Mouse (Mus musculus): ENCODE measurements at regions not wholly inside any gene's neighbourhood (a gene's known extent, or its start where the extent isn't known, plus 50 kb on each side); places are given as distances from the start of the nearest gene placed in this dataset.
"Not testable (repeated sequence)": the region's sequence is repeated elsewhere in the genome, so short reads cannot be mapped to it uniquely, and the experiment has no call there.

DNA sequence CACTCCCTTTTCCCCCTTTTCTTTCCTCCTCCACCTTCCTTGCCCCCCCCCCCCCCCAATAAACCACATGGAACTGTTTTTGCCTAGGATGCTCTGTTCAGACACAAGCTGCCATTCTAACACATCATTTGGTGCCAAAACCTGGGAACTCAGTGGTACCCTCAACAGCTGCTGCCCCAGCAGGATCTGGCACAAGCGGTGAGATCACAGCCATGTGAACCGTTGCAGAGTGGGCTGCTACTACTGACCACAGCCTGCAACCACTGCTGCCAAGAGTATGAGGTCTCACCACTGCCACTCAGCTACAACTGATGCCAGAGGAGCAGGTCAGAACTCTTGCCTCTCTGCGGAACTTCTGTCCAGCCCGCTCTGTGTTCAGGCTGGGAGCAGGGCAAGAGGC lies 206.2 kb downstream of the Pcsk1 start:
- no peaks in the 10 kb centered on the region for H3K36me3 ChIP-seq (ENCODE audit: control insufficient read depth, insufficient read depth, low read length)
- no peaks in the 10 kb centered on the region for H3K4me1 ChIP-seq (ENCODE audit: control insufficient read depth, insufficient read depth, low read length)
- no peak overlapping the region for H3K4me2 ChIP-seq
- no peak overlapping the region for H3K4me3 ChIP-seq (ENCODE audit: low read depth, low read length)
- H3K27ac ChIP-seq (ENCODE audit: low read depth, low read length) = no peak overlapping the region
- WGBS (ENCODE audit: insufficient replicate concordance) = 81% methylated on average over 4 of the region's 4 CpGs
- H3K27me3 ChIP-seq (ENCODE audit: control insufficient read depth, insufficient read depth, low read length) = no peaks in the 10 kb centered on the region
- no peak overlapping the region for H3K9ac ChIP-seq (ENCODE audit: low read depth, low read length)
- H3K9me3 ChIP-seq (replicated peaks; ENCODE audit: control insufficient read depth, low read length) = peaks cover 4% of the 10 kb centered on the region
- ATAC-seq (replicated peaks; ENCODE audit: insufficient number of reproducible peaks, low FRiP score, low TSS enrichment) = no peak

DNA sequence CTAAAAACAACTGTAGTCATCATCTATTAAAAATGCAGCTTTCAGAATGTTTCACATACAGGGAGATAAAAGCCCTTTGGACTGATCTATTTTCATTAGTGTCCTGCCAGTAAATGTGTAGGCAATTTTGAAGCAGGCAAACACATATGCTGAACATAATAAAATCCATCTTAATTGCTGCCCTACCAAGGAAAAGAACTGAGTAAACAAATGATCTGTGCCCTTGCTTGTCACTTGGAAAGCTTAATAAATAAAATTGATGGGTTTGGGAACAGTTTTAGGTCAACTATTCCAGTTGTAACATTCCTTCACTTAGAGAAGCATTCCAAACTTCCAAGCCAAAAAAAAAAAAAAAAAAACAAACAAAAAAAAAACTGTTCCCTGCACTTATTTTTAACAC lies 230.2 kb downstream of the Pcsk1 start:
- no peaks in the 10 kb centered on the region for H3K9me3 ChIP-seq (replicated peaks; ENCODE audit: control insufficient read depth, low read length)
- H3K4me3 ChIP-seq (ENCODE audit: low read depth, low read length) = no peak overlapping the region
- H3K4me2 ChIP-seq = no peak overlapping the region
- ATAC-seq (replicated peaks; ENCODE audit: insufficient number of reproducible peaks, low FRiP score, low TSS enrichment) = no peak
- H3K9ac ChIP-seq (ENCODE audit: low read depth, low read length) = no peak overlapping the region
- no peaks in the 10 kb centered on the region for H3K4me1 ChIP-seq (ENCODE audit: control insufficient read depth, insufficient read depth, low read length)
- H3K27ac ChIP-seq (ENCODE audit: low read depth, low read length) = no peak overlapping the region
- H3K27me3 ChIP-seq (ENCODE audit: control insufficient read depth, insufficient read depth, low read length) = no peaks in the 10 kb centered on the region
- H3K36me3 ChIP-seq (ENCODE audit: control insufficient read depth, insufficient read depth, low read length) = no peaks in the 10 kb centered on the region

DNA sequence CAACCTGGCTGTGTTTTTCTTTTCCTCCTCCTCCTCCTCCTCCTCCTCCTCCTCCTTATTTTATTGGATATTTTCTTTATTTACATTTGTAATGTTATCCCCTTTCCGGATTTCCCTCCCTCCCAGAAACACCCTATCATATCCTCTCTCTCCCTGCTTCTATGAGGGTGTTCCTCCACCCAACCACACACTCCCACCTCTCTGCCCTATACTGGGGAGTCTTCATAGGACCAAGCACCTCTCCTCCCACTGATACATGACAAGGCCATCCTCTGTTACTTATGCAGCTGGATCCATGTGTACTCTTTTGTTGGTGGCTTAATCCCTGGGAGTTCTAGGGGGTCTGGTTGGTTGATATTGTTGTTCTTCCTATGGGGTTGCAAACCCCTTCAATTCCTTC lies 230.6 kb downstream of the Pcsk1 start:
- Histone ChIP-seq H3K4me3 (ENCODE audit: low read depth, low read length) (no peak overlapping the region), H3K27me3 (ENCODE audit: control insufficient read depth, insufficient read depth, low read length) (no peaks in the 10 kb centered on the region), H3K4me1 (ENCODE audit: control insufficient read depth, insufficient read depth, low read length) (no peaks in the 10 kb centered on the region), H3K4me2 (no peak overlapping the region), H3K36me3 (ENCODE audit: control insufficient read depth, insufficient read depth, low read length) (no peaks in the 10 kb centered on the region), H3K27ac (ENCODE audit: low read depth, low read length) (no peak overlapping the region), H3K9ac (ENCODE audit: low read depth, low read length) (no peak overlapping the region), H3K9me3 (replicated peaks; ENCODE audit: control insufficient read depth, low read length) (no peaks in the 10 kb centered on the region)
- 50% methylated on average over 1 of the region's 1 CpGs for WGBS (ENCODE audit: insufficient replicate concordance)
- no peak for ATAC-seq (replicated peaks; ENCODE audit: insufficient number of reproducible peaks, low FRiP score, low TSS enrichment)

DNA sequence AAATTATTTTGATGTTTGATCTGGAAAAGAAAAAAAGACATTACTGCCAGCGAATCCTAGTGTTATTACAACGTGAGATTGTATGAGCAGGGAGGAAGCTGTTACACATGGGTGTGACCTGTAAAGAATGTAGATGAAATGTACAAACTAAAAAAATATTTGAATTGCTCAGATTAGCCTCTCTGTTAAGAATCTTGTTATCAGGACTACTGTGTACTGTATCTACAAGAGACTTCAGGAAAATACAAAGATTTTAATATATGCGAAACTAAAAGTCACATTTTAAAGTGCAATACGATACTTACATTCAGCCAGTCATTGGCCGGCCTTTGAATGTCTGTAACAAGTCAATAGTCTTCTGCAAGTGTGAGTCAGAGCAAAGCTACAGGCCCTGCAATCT lies 247.4 kb downstream of the Pcsk1 start:
- no peaks in the 10 kb centered on the region for H3K4me1 ChIP-seq (ENCODE audit: control insufficient read depth, insufficient read depth, low read length)
- H3K9me3 ChIP-seq (replicated peaks; ENCODE audit: control insufficient read depth, low read length) = no peaks in the 10 kb centered on the region
- 80% methylated on average over 5 of the region's 5 CpGs for WGBS (ENCODE audit: insufficient replicate concordance)
- no peak for ATAC-seq (replicated peaks; ENCODE audit: insufficient number of reproducible peaks, low FRiP score, low TSS enrichment)
- H3K9ac ChIP-seq (ENCODE audit: low read depth, low read length) = no peak overlapping the region
- no peaks in the 10 kb centered on the region for H3K27me3 ChIP-seq (ENCODE audit: control insufficient read depth, insufficient read depth, low read length)
- no peak overlapping the region for H3K4me2 ChIP-seq
- no peaks in the 10 kb centered on the region for H3K36me3 ChIP-seq (ENCODE audit: control insufficient read depth, insufficient read depth, low read length)
- H3K4me3 ChIP-seq (ENCODE audit: low read depth, low read length) = no peak overlapping the region
- H3K27ac ChIP-seq (ENCODE audit: low read depth, low read length) = no peak overlapping the region

DNA sequence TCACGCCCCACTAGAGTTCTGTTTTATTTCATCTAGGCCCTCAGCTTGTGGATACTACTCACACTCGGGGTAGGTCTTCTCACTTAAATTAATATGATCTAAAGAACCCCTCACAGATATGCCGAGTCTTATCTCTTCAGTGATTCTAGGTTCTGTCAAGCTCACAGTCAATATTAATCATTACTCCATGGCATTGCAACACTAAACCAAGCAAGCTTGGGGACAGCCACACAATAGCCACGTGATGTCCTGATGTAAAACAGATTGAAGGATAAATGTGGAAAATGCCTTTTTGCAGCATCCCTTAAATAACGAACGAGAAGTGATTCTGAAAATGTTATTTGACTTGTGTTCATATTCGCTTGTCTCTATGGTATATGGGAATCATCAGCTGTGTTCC lies 253.8 kb downstream of the Pcsk1 start:
- H3K4me1 ChIP-seq (ENCODE audit: control insufficient read depth, insufficient read depth, low read length) = no peaks in the 10 kb centered on the region
- no peaks in the 10 kb centered on the region for H3K27me3 ChIP-seq (ENCODE audit: control insufficient read depth, insufficient read depth, low read length)
- H3K4me2 ChIP-seq = no peak overlapping the region
- WGBS (ENCODE audit: insufficient replicate concordance) = 73% methylated on average over 7 of the region's 7 CpGs
- no peaks in the 10 kb centered on the region for H3K36me3 ChIP-seq (ENCODE audit: control insufficient read depth, insufficient read depth, low read length)
- no peak overlapping the region for H3K9ac ChIP-seq (ENCODE audit: low read depth, low read length)
- no peak for ATAC-seq (replicated peaks; ENCODE audit: insufficient number of reproducible peaks, low FRiP score, low TSS enrichment)
- no peak overlapping the region for H3K4me3 ChIP-seq (ENCODE audit: low read depth, low read length)
- no peaks in the 10 kb centered on the region for H3K9me3 ChIP-seq (replicated peaks; ENCODE audit: control insufficient read depth, low read length)
- no peak overlapping the region for H3K27ac ChIP-seq (ENCODE audit: low read depth, low read length)

- no peak overlapping the region for H3K4me2 ChIP-seq
- ATAC-seq (replicated peaks; ENCODE audit: insufficient number of reproducible peaks, low FRiP score, low TSS enrichment) = no peak
- WGBS (ENCODE audit: insufficient replicate concordance) = 61% methylated on average over 3 of the region's 3 CpGs
- H3K9ac ChIP-seq (ENCODE audit: low read depth, low read length) = no peak overlapping the region
- H3K9me3 ChIP-seq (replicated peaks; ENCODE audit: control insufficient read depth, low read length) = no peaks in the 10 kb centered on the region
- no peaks in the 10 kb centered on the region for H3K27me3 ChIP-seq (ENCODE audit: control insufficient read depth, insufficient read depth, low read length)
- no peaks in the 10 kb centered on the region for H3K4me1 ChIP-seq (ENCODE audit: control insufficient read depth, insufficient read depth, low read length)
- H3K36me3 ChIP-seq (ENCODE audit: control insufficient read depth, insufficient read depth, low read length) = no peaks in the 10 kb centered on the region
- H3K4me3 ChIP-seq (ENCODE audit: low read depth, low read length) = no peak overlapping the region
- H3K27ac ChIP-seq (ENCODE audit: low read depth, low read length) = no peak overlapping the region
These were observed 277.2 kb downstream of the Pcsk1 start for GRCm38 (mm10) chr13:75366723-75367426.

DNA sequence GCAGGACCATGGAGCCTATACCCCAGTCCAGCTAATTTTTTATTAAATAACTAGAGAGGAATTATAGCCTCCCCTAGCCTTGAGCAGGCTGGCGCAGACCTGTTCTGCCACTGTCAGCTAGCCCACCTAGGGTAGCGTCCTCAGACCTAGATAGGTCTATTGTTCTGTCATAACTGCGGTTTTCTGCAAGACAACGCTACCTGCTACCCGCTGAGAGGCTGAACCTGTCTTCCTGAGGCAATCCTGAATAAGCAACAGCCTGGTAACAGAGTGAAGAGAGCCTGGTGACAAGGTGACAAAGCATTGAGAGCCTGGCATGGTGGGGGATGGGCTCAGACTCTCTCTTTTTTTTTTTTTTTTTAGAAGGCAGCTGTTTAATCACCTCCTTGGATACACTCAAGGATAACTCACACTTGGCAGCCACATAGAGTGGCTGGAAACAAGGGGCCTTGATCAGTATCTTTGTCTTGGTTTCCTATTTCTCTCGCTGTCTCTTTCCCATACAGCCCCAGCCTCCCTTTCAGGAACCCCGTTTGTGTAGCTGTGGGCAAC lies 278.7 kb downstream of the Pcsk1 start:
- H3K4me3 ChIP-seq (ENCODE audit: low read depth, low read length) = no peak overlapping the region
- H3K9me3 ChIP-seq (replicated peaks; ENCODE audit: control insufficient read depth, low read length) = no peaks in the 10 kb centered on the region
- H3K36me3 ChIP-seq (ENCODE audit: control insufficient read depth, insufficient read depth, low read length) = no peaks in the 10 kb centered on the region
- no peak overlapping the region for H3K27ac ChIP-seq (ENCODE audit: low read depth, low read length)
- WGBS (ENCODE audit: insufficient replicate concordance) = 53% methylated on average over 7 of the region's 7 CpGs
- H3K27me3 ChIP-seq (ENCODE audit: control insufficient read depth, insufficient read depth, low read length) = no peaks in the 10 kb centered on the region
- H3K4me1 ChIP-seq (ENCODE audit: control insufficient read depth, insufficient read depth, low read length) = no peaks in the 10 kb centered on the region
- H3K9ac ChIP-seq (ENCODE audit: low read depth, low read length) = no peak overlapping the region
- no peak overlapping the region for H3K4me2 ChIP-seq
- no peak for ATAC-seq (replicated peaks; ENCODE audit: insufficient number of reproducible peaks, low FRiP score, low TSS enrichment)

- H3K9ac ChIP-seq (ENCODE audit: low read depth, low read length); H3K27me3 ChIP-seq (ENCODE audit: control insufficient read depth, insufficient read depth, low read length); H3K4me1 ChIP-seq (ENCODE audit: control insufficient read depth, insufficient read depth, low read length); H3K4me3 ChIP-seq (ENCODE audit: low read depth, low read length); H3K9me3 ChIP-seq (replicated peaks; ENCODE audit: control insufficient read depth, low read length); H3K36me3 ChIP-seq (ENCODE audit: control insufficient read depth, insufficient read depth, low read length); H3K4me2 ChIP-seq; H3K27ac ChIP-seq (ENCODE audit: low read depth, low read length); ATAC-seq (replicated peaks; ENCODE audit: insufficient number of reproducible peaks, low FRiP score, low TSS enrichment): not testable (repeated sequence)
- 76% methylated on average over 3 of the region's 3 CpGs for WGBS (ENCODE audit: insufficient replicate concordance)
These were observed 287.5 kb downstream of the Pcsk1 start for GRCm38 (mm10) chr13:75377100-75377499.

DNA sequence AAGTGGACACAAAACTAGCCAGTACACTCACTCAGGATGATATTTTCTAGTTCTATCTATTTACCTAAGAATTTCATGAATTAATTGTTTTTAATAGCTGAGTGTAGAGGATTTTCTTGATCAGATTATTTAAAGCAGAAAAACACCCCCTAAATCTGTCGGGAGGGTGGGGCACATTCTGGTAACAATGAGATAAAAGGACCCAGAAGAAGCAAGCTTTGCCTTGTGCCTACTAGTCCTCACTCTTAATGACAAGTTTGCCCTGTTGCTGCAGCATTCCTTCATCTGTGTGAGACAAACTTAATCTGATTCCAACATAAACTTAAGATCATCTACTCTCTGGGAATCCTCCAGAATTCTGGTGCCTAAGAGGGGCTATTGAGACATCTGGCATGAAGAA lies 288.1 kb downstream of the Pcsk1 start:
- ATAC-seq (replicated peaks; ENCODE audit: insufficient number of reproducible peaks, low FRiP score, low TSS enrichment) = no peak
- Histone ChIP-seq H3K27me3 (ENCODE audit: control insufficient read depth, insufficient read depth, low read length) (no peaks in the 10 kb centered on the region), H3K36me3 (ENCODE audit: control insufficient read depth, insufficient read depth, low read length) (no peaks in the 10 kb centered on the region), H3K9me3 (replicated peaks; ENCODE audit: control insufficient read depth, low read length) (no peaks in the 10 kb centered on the region), H3K4me2 (no peak overlapping the region), H3K9ac (ENCODE audit: low read depth, low read length) (no peak overlapping the region), H3K27ac (ENCODE audit: low read depth, low read length) (no peak overlapping the region), H3K4me3 (ENCODE audit: low read depth, low read length) (no peak overlapping the region), H3K4me1 (ENCODE audit: control insufficient read depth, insufficient read depth, low read length) (no peaks in the 10 kb centered on the region)
- WGBS (ENCODE audit: insufficient replicate concordance) = 76% methylated on average over 1 of the region's 1 CpGs
